Mouse (Mus musculus): ENCODE data around the gene Aaas.

Gene Aaas

DNA sequence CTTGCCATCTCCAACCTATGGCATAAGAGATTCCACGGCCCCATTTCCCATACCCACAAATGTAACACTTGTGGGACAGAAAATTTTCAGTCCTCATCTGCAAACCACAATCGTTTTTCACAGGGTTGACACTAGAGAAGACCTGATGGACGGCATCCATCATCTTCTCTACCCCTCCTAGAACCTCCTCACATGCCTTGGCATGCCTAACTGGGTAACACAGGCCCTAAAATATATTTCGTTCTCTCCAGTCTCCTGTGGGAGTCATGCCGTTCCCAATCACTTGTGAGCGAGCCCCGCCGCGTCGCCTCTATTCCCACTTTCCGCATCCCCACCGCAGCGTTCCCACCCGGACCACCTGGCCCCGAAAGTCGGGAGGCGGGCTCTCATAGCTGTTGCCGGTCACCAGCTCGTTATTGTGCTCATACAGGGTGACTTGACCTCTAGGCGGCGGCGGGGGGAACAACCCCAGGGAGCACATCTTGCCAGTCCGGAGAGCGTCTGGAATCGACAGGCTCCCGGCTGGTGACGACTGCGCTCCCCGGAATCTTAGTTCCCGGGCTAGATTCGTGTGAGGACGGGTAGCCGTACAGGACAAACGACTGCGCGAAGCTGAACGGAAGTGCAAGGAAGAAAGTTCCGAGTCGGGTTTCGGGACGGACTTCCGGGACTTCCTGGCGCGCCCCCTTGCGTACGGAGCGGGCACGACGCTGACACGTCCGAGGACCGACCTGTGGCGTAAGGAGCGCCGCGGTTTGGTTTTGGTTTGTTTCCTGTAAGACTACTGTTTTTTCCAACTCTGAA, at the start of gene Aaas:
Gene Aaas (minus strand): TSS at position 634 of the 804 bp plus-strand sequence.
- DNase-seq (ENCODE audit: low spot score in 2 of 2): peak; percentile 93 to 96

DNA sequence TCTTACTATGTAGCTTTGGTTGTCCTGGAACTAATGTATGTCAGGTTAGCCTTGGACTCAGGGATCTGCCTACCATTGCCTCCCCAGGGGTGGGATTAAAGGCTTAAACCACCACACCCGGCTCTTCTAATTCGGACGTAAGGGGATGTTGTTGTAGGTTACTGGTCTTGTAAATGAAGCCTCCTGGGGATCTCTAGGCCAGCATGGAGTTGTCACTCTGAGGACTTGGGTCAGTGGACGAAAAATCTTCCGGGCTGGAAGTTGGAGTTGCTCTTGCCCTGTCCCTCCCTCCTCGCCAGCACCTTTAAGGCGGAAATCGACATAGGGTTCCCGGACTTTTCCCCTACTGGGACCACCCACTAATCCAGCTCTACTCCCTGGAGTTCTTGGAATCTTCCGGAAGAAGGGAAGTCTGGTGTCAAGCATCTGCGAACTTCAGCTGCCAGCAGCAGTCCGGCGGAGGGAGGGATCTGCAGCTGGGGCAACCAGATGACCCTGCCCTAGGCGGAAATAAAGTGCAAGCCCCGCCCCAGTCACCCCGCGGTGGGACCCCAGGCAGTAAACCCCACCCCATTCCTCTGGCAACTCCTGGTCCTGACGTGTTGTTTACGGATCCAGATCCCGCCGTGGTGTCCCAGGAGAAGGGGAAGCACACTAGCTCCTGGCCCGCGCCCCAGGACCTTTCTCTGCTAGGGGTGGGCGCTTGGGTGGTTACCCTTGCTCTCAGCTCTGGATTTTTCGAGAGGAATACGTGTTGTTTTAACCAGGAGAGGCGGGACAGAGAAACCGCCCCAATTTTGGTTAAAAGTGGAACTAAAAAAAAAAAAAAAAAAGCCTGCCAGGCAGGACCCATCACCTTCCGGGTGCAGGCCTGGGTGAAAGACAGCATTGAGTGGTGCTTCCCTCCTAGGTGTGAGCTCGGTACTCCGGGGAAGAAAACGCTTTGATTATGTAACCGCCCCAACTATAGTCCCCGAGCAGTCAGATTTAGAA, 49.0 kb upstream of the Aaas start:
- DNase-seq (ENCODE audit: low spot score in 2 of 2): peak; percentile 55 to 63

DNA sequence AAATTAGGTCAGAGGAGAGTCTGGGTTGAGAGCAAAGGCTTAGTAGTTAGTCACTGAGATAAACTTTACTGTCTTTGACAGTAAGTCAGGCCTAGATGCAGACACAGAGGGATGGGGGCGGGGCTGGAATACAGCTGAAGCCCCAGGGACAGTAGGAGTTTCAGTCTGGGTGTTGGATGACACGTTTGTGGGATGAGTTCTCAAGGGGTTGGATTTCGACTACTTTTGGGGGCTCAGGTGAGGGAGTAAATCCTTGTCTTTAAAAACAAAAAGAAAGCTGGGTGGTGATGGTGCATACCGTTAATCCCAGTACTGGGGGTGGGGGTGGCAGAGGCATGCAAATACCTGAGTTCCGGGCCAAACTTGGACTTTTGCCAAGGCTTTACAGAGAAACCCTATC, 48.1 kb upstream of the Aaas start:
- no peak for DNase-seq (ENCODE audit: low spot score in 2 of 2)

DNA sequence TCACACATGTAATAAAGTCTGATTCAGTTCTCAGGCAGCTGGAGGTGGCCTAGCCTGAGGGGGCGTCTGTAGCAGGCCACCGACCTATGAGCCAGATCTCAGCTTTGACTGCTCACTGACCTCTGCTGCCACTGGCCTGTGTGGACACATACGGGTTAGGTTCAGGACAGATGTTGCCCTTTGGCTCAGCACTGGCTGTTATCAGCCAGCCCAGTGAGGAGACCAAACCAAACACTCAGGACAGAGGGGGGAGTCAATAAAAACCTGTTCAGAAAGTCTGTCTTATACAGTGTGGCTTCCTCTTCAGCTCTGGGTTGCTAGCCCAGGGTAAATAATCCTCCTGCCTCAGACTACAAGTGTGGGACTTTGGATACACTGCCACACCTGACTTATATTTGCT, 44.5 kb upstream of the Aaas start:
- DNase-seq (ENCODE audit: low spot score in 2 of 2): no peak

DNA sequence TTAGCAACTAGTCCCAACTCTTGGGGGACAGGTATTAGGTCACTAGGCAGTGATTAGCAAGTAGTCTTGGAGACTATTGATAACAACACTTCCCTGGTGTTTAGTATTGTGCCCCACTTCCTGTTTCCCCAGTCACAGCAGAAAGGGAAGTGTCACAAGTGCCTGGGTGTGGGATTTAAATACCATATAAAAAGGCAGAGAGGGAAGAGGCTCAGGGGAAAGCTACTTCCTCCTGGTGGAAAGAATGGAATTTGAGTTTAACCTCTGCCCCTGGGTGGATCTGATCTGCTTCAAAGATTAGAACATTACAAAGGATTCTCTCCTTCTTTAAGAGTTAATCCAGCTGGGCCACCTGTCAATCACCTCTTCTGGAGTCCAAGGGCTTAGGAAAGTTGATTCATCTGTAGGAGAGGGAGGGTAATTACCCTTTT, 43.0 kb upstream of the Aaas start:
- no peak for DNase-seq (ENCODE audit: low spot score in 2 of 2)

DNA sequence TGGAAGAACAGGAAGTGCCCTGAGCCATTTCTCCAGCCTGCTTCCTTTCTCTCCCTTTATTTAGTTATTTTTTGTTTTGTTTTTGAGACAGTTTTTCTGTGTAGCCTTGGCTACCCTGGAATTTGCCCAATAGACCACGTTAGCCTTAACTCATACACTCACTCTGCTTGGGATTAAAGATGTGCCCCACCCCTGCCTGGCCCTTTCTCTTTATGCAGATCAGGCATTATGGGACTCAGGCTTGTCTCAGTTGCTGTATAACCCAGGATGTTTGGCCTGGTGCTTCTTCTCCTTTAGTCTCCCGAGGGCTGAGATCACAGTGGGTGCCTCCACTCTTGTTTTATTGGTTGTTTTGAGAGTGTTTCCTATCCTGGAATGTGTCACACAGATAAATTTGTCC, 41.9 kb upstream of the Aaas start:
- DNase-seq (ENCODE audit: low spot score in 2 of 2): no peak

DNA sequence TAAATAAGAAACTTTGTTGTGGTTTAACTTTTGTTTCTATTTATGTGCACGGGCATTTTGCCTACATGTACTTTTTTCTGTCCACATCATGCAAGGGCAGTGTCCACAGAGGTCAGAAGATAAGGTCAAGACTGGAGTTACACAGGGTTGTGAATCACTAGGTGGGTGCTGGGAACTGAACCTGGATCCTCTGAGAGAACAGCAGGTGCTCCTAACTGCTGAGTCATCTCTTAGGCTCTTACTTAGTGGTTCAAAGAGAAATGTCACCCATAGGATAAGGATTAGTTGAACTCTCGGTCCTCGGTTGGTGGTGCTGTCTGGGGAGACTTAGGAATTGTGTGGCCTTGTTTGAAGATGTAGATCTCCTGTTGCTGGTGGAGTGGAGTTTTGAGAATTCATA, 38.4 kb upstream of the Aaas start:
- no peak for DNase-seq (ENCODE audit: low spot score in 2 of 2)

DNA sequence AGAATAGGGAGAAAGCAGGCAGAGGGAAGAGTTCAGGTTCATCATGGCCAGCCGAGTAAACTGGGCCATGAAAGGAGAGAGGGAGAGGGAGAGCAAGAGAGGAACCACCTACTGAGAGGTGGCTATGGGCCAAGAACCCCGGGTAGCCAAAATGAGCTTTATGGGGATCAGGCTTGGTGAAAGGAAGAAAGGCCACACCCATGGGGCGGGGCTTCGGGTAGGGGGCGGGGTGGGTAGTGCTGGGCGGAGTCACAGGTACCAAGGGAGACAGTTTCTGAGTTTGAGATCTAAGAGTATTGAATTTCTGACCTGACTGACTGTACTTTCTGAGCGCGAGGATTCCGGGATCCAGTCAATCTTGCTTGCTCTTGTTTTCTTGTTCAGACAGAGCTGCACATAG, 36.1 kb upstream of the Aaas start:
- no peak for DNase-seq (ENCODE audit: low spot score in 2 of 2)

DNA sequence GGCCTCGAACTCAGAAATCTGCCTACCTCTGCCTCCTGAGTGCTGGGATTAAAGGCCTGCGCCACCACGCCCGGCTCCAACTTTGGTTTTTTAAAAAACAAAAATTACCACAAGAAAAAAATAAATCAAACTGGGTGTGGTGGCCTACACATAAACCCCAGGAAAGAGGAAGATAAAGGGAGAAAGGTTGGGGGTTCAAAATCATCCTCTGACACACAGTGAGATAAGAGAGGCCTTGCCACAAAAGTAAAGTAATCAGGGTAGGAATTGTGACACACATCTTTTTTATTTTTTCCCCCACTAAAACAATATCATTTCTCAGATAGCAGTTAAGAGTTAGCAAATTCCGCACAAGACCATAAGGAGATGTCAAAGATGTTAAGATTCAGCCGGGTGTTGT, 33.1 kb upstream of the Aaas start:
- DNase-seq (ENCODE audit: low spot score in 2 of 2): no peak

DNA sequence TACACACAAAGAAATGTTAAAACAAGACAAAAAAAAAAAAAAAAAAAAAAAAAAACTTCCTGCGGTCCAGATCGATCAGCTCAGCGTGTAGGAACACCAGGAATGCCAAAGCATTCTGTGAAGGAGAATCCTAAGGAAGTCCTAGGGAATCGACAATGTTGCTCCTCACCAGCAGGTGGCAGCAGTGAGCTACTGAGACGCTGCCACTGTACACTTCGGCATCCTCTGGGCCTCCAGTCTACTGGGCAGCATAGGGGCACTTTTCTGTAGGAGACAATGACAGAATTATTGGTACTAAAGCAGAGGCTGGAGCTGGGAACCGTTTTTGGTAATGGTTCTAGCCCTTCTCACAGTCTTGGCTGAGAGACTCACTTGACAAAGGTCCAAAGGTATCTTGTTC, 31.0 kb upstream of the Aaas start:
- DNase-seq (ENCODE audit: low spot score in 2 of 2): peak; percentile 74 to 88

DNA sequence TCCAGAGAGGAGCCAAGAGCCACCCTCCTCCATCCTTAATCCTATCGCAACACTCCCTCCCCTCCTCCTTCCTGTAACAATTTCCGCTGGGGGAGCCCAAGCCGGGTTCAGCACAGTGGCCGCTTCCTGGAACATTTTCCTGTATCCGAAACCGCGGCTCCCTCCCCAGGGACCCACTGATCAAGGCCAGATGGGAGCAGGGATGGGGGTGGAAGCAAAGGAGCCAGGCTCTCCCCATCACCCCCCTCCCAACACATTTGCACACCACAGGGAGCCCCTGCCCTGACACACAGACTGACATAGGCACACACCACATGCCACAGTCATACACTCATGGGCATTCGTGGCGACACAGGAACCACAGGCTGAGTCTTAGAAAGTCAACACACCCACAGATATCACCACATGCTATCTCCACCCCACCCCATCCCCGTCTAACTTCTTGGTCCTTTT, 27.3 kb upstream of the Aaas start:
- no peak for DNase-seq (ENCODE audit: low spot score in 2 of 2)

DNA sequence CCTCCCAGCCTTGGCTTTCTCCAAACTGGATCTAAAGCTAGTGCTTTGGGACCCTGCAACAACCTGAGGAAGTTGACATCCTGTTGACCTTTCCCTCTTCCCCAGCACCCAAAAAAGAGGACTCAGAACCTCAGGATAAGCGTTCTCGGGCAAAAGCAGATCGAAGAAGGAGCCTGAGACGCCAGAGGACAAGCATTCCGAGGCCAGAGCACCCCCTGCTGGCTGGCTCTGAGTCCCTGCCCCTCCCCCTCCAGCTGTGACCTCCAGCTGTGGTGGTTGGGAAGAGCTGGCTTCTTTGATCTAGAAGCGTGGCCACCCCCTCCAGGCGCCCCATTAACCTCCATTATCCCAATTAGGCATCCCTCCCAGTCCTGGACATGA, 26.6 kb upstream of the Aaas start:
- peak; percentile 74 to 76 for DNase-seq (ENCODE audit: low spot score in 2 of 2)

DNA sequence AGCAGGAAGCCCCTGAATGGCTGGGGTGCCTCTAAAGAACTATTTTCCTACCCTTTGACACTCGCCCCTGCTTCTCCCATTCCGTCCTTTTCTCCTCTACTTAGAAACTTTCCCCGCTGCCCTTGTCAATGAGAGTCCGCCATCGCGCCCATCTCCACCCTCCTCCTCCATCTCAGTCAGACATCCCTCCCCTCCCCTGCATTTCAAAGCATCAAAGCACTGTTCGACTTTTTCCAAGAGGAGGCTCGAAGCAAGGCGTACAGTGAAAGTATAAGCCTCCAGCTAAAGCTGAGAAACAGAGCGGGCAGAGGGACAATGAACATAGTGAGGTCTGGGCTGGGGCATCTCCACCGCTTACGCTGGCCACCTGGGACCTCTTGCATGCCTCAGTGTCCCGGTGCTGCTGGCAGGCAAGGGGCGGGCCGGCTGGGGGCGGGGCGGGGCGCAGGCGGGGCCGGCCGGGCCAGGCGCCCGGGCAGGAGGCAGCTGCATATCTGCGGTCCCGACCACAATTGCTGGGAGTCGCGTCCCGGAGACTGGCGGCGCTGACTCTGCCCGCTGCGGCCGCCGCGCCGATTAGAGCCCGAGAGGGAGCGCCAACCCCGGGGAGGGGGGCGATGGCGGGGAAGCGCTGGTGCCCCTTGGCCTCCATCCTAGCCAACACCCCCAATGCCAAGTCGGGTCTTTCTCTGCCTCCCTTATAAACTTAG, 26.0 kb upstream of the Aaas start:
- peak in 1 of 2 experiments; percentile 14 for DNase-seq (ENCODE audit: low spot score in 2 of 2)

DNA sequence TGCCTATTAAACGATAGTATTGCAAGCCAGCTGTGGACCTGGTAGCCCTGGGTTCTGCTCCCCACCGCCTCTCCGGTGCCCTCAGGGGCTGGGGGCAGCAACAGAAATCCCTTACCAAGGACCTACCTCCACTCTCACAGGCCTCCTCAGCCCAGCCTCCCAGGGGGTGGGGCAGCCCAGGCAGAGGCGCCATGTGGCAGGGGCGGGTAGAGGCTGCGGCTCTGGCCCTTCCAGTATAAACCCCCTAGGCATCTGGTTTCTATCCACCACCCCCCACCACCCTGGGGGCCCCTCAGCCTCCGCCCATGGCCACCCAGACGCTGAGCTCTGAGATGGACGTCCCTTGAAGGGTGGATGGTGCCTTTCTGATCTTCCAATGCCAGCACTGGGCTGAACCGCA, 20.2 kb upstream of the Aaas start:
- no peak for DNase-seq (ENCODE audit: low spot score in 2 of 2)

DNA sequence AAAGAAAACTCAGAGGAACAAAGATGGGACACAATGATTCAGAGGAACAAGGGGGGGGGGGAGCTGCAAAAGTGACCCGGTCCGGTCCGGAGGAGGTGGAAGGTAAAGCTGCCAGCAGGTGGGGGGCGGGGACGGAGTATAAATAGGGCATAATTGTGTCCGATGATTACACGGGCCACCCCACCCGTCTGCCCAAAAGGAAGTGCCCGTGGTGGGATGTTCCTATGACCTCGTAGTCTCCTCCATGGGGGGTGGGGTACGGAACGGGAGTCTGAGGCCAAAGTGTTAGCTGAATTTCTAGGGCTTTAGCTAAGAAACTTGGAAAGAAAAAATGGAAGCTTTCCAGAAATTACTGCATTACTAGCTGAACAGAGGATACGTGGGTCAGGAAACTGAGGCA, 19.4 kb upstream of the Aaas start:
- DNase-seq (ENCODE audit: low spot score in 2 of 2): no peak

DNA sequence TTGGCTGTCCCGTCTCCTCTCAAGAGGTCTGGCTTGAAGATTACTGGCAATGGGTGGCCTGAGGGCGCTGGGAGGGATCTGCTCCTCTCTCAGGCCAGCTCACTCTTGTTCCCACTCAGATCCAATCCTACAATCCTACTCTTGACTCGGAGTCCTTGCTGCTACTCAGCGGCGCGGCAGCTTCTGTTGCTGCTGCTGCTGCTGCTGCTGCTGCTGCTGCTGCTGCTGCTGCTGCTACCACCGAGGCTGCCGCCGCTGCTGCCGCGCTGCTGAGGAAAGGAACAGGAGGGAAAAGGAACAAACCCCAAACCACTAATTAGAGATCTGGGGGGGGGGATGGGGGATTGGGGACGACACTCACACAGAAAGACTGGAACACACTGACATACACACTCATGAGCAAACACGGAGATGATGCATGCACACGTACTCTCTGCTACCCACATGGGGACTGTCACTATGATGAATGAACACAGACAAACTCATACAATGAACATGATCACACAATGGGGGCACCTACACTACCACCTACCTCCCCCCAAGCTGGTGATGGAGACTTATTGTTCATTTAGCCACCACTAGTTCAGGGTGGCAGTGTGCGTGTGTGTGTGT, 16.3 kb upstream of the Aaas start, which contains the start of gene Sp7:
Gene Sp7 (minus strand): TSS at position 450 of the 612 bp plus-strand sequence.
- no peak for DNase-seq (ENCODE audit: low spot score in 2 of 2)

DNA sequence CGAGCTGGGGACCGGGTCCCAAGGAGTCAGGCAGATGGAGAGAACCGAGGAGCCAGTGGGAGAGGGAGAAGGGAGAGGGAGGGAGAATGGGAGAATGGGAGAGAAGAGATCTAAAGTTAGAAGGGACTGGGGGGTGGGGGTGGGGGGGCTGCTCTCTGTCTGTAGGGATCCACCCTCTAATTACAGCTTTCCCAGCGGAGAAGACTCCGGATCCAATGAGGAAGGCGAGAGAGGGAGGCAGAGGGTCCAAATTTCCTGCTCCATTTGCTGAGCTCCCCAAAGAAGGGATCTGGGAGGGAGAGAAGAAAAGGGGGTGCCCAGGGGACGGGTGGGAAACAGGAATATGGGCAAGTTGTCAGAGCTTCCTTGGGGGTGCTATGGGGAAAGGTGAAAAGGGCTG, 15.7 kb upstream of the Aaas start:
- no peak for DNase-seq (ENCODE audit: low spot score in 2 of 2)

DNA sequence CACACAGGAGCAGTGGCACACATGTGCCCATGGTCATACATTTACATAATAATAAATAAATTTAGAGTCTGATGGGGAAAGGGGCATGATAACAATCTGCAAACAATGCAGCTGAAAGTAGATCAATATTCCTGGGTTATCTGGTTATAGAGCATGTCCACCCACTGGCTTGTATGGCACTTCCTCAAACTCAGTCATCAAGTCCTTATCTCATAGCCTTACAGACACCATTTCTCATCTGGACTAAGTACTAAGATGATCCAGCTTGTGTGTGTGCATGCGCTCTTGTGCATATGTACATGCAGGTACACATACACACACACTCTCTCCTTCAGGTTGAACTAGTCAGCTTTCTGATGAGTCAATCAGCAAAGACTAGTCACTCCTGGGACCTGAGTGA, 14.1 kb upstream of the Aaas start:
- DNase-seq (ENCODE audit: low spot score in 2 of 2): no peak

DNA sequence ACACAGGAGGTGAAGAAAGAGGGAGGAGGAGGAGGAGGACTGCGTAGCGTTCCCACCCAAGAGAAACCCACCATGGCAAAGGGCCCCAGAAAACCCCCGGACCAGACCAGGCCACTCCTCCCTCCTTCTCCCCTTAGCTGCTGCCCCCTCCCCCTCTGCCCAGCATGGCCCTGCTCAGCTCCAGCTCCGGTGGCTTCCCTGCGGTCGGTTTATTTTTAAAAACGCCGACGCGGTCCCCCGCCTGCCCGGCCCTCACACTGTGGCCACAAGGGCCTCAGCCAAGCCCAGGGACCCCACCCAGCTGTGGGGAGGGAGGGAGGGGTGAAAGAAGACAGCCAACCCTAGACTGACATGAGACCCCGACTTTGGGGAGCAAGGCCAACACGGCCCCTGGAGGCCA, 12.1 kb upstream of the Aaas start:
- DNase-seq (ENCODE audit: low spot score in 2 of 2): no peak

DNA sequence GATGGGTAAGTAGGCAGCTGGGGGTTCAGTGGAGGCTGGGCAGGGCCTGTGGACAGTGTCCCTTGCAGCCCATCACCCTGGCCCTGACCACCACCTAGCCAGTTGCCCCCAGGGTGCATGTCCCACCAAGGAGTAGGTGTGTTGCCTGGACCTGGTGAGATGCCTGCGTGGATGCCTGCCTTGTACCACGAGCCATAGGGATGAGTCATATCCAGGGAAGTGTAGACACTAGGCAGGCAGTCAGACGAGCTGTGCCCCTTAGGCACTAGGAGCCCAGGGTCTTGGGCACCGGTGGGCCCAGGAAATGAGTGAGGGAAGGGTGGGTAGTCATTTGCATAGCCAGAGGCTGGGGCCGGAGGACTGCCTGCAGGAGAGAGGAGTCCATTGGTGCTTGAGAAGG, 8.3 kb upstream of the Aaas start:
- DNase-seq (ENCODE audit: low spot score in 2 of 2): no peak

DNA sequence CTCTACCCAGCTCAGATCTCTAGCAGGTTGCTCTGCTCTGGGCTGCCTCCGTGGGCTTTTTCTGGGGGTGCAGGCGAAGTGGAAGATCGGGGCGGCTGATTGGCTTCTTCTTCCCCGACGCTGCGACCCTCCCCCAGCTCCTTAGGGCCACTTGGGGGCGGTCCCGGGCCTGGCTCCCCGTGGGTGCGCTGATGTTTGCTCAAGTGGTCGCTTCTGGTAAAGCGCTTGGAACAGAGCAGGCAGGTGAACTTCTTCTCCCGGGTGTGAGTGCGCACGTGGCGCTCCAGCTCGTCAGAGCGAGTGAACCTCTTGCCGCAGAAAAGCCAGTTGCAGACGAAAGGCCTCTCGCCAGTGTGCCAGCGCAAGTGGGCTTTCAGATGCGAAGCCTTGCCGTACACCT, 7.6 kb upstream of the Aaas start:
- no peak for DNase-seq (ENCODE audit: low spot score in 2 of 2)
